Mouse (Mus musculus) A20 (cell line): Measurements from ENCODE around the gene Btbd35f12.
"Not testable (repeated sequence)": the region's sequence is repeated elsewhere in the genome, so short reads cannot be mapped to it uniquely, and the experiment has no call there.

Experiments used
- DNase-seq: peaks from one replicate; pipeline ENCODE4 v3.0.0-alpha.2; 2011; ENCODE audit warnings: low read depth, low spot score

Btbd35f12 gene

DNA sequence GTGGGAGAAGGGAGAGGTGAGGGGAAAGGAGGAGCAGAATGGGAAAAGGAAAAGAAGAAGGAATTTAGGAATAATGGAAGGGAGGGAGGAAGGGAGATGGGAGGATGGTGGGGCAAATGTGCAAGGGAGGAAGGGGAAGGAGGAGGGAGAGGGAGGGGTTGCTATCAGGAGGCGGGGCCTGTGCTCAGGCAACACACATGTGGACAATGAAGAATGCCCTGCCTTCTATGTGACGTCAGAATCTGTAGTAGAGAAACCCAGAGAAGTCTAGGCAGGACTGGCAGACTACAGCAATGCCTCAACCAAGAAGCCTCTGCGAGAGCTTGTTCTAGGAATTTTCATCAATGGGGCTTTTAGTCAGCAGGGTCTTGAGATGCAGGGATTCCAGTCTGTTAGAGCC is at the start of gene Btbd35f12:
Btbd35f12 (plus strand) TSS at position 301 of the 400 bp plus-strand sequence.
- not testable (repeated sequence) for DNase-seq

DNA sequence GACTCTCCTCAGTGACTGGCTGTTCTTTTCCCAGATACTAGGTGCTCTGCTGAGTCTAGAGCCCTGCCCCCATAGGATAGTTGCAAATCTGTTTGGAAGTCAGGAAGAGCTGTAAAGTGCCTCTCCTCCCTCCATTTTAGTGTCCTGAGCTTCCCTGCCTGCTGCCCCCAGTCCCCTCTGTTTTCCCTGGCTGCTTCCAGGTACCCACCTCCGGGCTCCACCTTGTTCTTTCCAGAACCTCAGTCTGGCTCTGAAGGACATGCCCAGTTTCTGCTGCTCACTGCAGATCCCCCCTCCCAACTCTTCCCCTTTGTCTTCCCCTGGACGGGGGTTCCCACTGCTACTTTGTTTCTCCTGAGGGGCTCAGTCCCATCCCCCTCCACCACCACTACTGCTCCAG is 40.1 kb downstream of the Btbd35f12 start:
- DNase-seq, result not testable (repeated sequence)
